ENCODE assay signal across 10 mouse cellular contexts in genomic region chr8:95360181-95361015, GRCm38 (mm10). TPM values are rescaled to one million over a fixed set of nuclear protein-coding genes. Genes with fewer than 3 reads are reported as not detected.
DNase-seq lines count a peak whose midpoint lies in the region; ATAC-seq lines count a peak whose summit lies in the region.
"Had no signal": no experiment of that assay in that cellular context is flagged by ENCODE, and none has a peak within 500 bp of the region (broad histone marks: within the 10 kb centered on the region; RNA-seq: fewer than 3 reads in every experiment).

No protein-coding gene starts in this region.

- DNase-seq in hindbrain, embryonic 10.5 days (ENCODE audit: low spot score), result no peak
- DNase-seq in hindbrain, embryonic 11.5 days (ENCODE audit: low spot score), result no peak
- DNase-seq in yolk sac, embryonic 10.5 days (ENCODE audit: low spot score), result no peak
- no peak for DNase-seq in layer of hippocampus, adult 18-20 months (ENCODE audit: low spot score in 2 of 2)

- no peak overlapping the region for H3K4me3 ChIP-seq in hindbrain, embryonic 10.5 days
- H3K4me3 ChIP-seq in hindbrain, embryonic 11.5 days (ENCODE audit: low read depth, low read length), result no peak overlapping the region
- H3K4me3 ChIP-seq in embryonic facial prominence, embryonic 13.5 days, result no peak overlapping the region
- H3K4me3 ChIP-seq in intestine, embryonic 16.5 days (ENCODE audit: low read length), result no peak overlapping the region
- H3K4me3 ChIP-seq in midbrain, embryonic 15.5 days, result no peak overlapping the region

- H3K9ac ChIP-seq in hindbrain, embryonic 11.5 days (ENCODE audit: low read depth, low read length), result no peak overlapping the region
- H3K9ac ChIP-seq in embryonic facial prominence, embryonic 13.5 days, result peak overlapping the region; percentile 40; the same call in 1 of the 2 replicates
- H3K9ac ChIP-seq in intestine, embryonic 16.5 days (ENCODE audit: low read depth, low read length), result peak overlapping the region; percentile 46; the same call in 1 of the 2 replicates
- H3K9ac ChIP-seq in midbrain, embryonic 15.5 days, result no peak overlapping the region

- no peaks in the 10 kb centered on the region for H3K27me3 ChIP-seq in hindbrain, embryonic 10.5 days (ENCODE audit: insufficient read depth, poor library complexity, severe bottlenecking)
- no peaks in the 10 kb centered on the region for H3K27me3 ChIP-seq in hindbrain, embryonic 11.5 days (ENCODE audit: control insufficient read depth, insufficient read depth, low read length)
- no peaks in the 10 kb centered on the region for H3K27me3 ChIP-seq in embryonic facial prominence, embryonic 13.5 days
- H3K27me3 ChIP-seq in intestine, embryonic 16.5 days (replicated peaks; ENCODE audit: control insufficient read depth, insufficient read depth, low read length), result no peaks in the 10 kb centered on the region
- no peaks in the 10 kb centered on the region for H3K27me3 ChIP-seq in midbrain, embryonic 15.5 days (replicated peaks)

- H3K4me1 ChIP-seq in hindbrain, embryonic 10.5 days (replicated peaks), result peaks cover 35% of the 10 kb centered on the region
- H3K4me1 ChIP-seq in hindbrain, embryonic 11.5 days (replicated peaks; ENCODE audit: control insufficient read depth, insufficient read depth, low read length), result no peaks in the 10 kb centered on the region
- H3K4me1 ChIP-seq in embryonic facial prominence, embryonic 13.5 days, result peaks cover 22% of the 10 kb centered on the region
- H3K4me1 ChIP-seq in intestine, embryonic 16.5 days (ENCODE audit: control insufficient read depth, insufficient read depth, low read length), result peaks cover 51% of the 10 kb centered on the region
- H3K4me1 ChIP-seq in midbrain, embryonic 15.5 days, result peaks cover 38% of the 10 kb centered on the region

- ATAC-seq in hindbrain, embryonic 11.5 days (ENCODE audit: low FRiP score), result no peak
- no peak for ATAC-seq in embryonic facial prominence, embryonic 13.5 days (ENCODE audit: insufficient number of reproducible peaks, insufficient read depth, low FRiP score, low TSS enrichment, low read depth)
- peak; percentile 22 for ATAC-seq in intestine, embryonic 16.5 days
- ATAC-seq in midbrain, embryonic 15.5 days (replicated peaks), result peak; percentile 22; the same call in 1 of the 2 replicates
- ATAC-seq in erythroblast, adult 5-6 weeks (replicated peaks; ENCODE audit: low FRiP score, poor library complexity, severe bottlenecking), result no peak

- WGBS in hindbrain, embryonic 10.5 days, result 56% methylated on average over 7 of the region's 7 CpGs
- 58% methylated on average over 7 of the region's 7 CpGs for WGBS in hindbrain, embryonic 11.5 days
- WGBS in embryonic facial prominence, embryonic 13.5 days, result 44% methylated on average over 7 of the region's 7 CpGs
- WGBS in intestine, embryonic 16.5 days, result 25% methylated on average over 7 of the region's 7 CpGs
- WGBS in midbrain, embryonic 15.5 days, result 41% methylated on average over 7 of the region's 7 CpGs

- H3K36me3 ChIP-seq in hindbrain, embryonic 10.5 days, result peaks cover 8% of the 10 kb centered on the region; the same call in 1 of the 2 replicates
- no peaks in the 10 kb centered on the region for H3K36me3 ChIP-seq in hindbrain, embryonic 11.5 days (ENCODE audit: control insufficient read depth, insufficient read depth, low read length)
- H3K36me3 ChIP-seq in embryonic facial prominence, embryonic 13.5 days, result no peaks in the 10 kb centered on the region
- H3K36me3 ChIP-seq in intestine, embryonic 16.5 days (ENCODE audit: control insufficient read depth, insufficient read depth, low read length), result no peaks in the 10 kb centered on the region
- H3K36me3 ChIP-seq in midbrain, embryonic 15.5 days (replicated peaks), result no peaks in the 10 kb centered on the region

- H3K9me3 ChIP-seq in hindbrain, embryonic 10.5 days, result no peaks in the 10 kb centered on the region
- H3K9me3 ChIP-seq in hindbrain, embryonic 11.5 days (ENCODE audit: control insufficient read depth, low read length), result no peaks in the 10 kb centered on the region
- peaks cover 4% of the 10 kb centered on the region for H3K9me3 ChIP-seq in embryonic facial prominence, embryonic 13.5 days
- H3K9me3 ChIP-seq in intestine, embryonic 16.5 days (ENCODE audit: control insufficient read depth, low read length), result no peaks in the 10 kb centered on the region
- H3K9me3 ChIP-seq in midbrain, embryonic 15.5 days, result no peaks in the 10 kb centered on the region

- peak overlapping the region; percentile 26; the same call in 1 of the 2 replicates for H3K27ac ChIP-seq in hindbrain, embryonic 10.5 days
- no peak overlapping the region for H3K27ac ChIP-seq in hindbrain, embryonic 11.5 days (ENCODE audit: low read depth, low read length)
- no peak overlapping the region for H3K27ac ChIP-seq in embryonic facial prominence, embryonic 13.5 days
- H3K27ac ChIP-seq in intestine, embryonic 16.5 days (ENCODE audit: low read length), result peak overlapping the region; percentile 87
- H3K27ac ChIP-seq in midbrain, embryonic 15.5 days, result peak overlapping the region; percentile 45

- no peak overlapping the region for H3K4me2 ChIP-seq in hindbrain, embryonic 11.5 days (replicated peaks; ENCODE audit: low read depth, low read length)
- no peak overlapping the region for H3K4me2 ChIP-seq in embryonic facial prominence, embryonic 13.5 days
- H3K4me2 ChIP-seq in intestine, embryonic 16.5 days (ENCODE audit: low read depth, low read length), result 0 out of 2 replicates have a peak overlapping the region, but pooled peaks have one; percentile 5
- H3K4me2 ChIP-seq in midbrain, embryonic 15.5 days, result no peak overlapping the region

RNA-seq across cellular contexts. Expression of gene Mmp15, which starts 8.3 kb away (rescaled TPM):
- 15.2 and 19.4 TPM in 2 replicates for polyA plus RNA-seq in hindbrain, embryonic 10.5 days (2016; fragmentation: Nextera tagmentation; extraction: Ambion mirVana)
- polyA plus RNA-seq in hindbrain, embryonic 11.5 days (2014; fragmentation: Nextera tagmentation; extraction: Ambion mirVana), result 13.0 and 15.7 TPM in 2 replicates
- polyA plus RNA-seq in embryonic facial prominence, embryonic 13.5 days (2015; fragmentation: Nextera tagmentation; extraction: Ambion mirVana), result 8.4 and 8.5 TPM in 2 replicates
- 7.9 and 8.3 TPM in 2 replicates for polyA plus RNA-seq in intestine, embryonic 16.5 days (2015; fragmentation: Nextera tagmentation; extraction: Ambion mirVana)
- 18.1 and 18.7 TPM in 2 replicates for polyA plus RNA-seq in midbrain, embryonic 15.5 days (2015; fragmentation: Nextera tagmentation; extraction: Ambion mirVana)
- total RNA-seq in layer of hippocampus, adult 18-20 months (2021), result 10 to 100 TPM; 13.4 to 13.6 TPM
- total RNA-seq in erythroblast, adult 5-6 weeks (2015; ENCODE audit: low replicate concordance), result not detected in 2 replicates
- not detected in 2 replicates for total RNA-seq in erythroblast, adult 5-6 weeks (2017; ENCODE audit: low replicate concordance)
- total RNA-seq: MEL had no signal

RNA-seq across cellular contexts. Expression of gene Usb1, which starts 28.3 kb away (rescaled TPM):
- 48.5 and 48.8 TPM in 2 replicates for polyA plus RNA-seq in hindbrain, embryonic 10.5 days (2016; fragmentation: Nextera tagmentation; extraction: Ambion mirVana)
- polyA plus RNA-seq in hindbrain, embryonic 11.5 days (2014; fragmentation: Nextera tagmentation; extraction: Ambion mirVana), result 36.5 and 40.3 TPM in 2 replicates
- polyA plus RNA-seq in embryonic facial prominence, embryonic 13.5 days (2015; fragmentation: Nextera tagmentation; extraction: Ambion mirVana), result 44.2 and 45.2 TPM in 2 replicates
- 43.4 and 45.8 TPM in 2 replicates for polyA plus RNA-seq in intestine, embryonic 16.5 days (2015; fragmentation: Nextera tagmentation; extraction: Ambion mirVana)
- polyA plus RNA-seq in midbrain, embryonic 15.5 days (2015; fragmentation: Nextera tagmentation; extraction: Ambion mirVana), result 37.4 and 38.4 TPM in 2 replicates
- 10 to 100 TPM in 1 of 2 experiments, 1 to 10 TPM in 1; 9.8 to 11.2 TPM for total RNA-seq in layer of hippocampus, adult 18-20 months (2021)
- 7.9 and 8.1 TPM in 2 replicates for total RNA-seq in erythroblast, adult 5-6 weeks (2015; ENCODE audit: low replicate concordance)
- 6.1 and 8.0 TPM in 2 replicates for total RNA-seq in erythroblast, adult 5-6 weeks (2017; ENCODE audit: low replicate concordance)

RNA-seq across cellular contexts. Expression of gene Zfp319, which starts 28.6 kb away (rescaled TPM):
- 12.4 and 16.6 TPM in 2 replicates for polyA plus RNA-seq in hindbrain, embryonic 10.5 days (2016; fragmentation: Nextera tagmentation; extraction: Ambion mirVana)
- 8.9 and 10.0 TPM in 2 replicates for polyA plus RNA-seq in hindbrain, embryonic 11.5 days (2014; fragmentation: Nextera tagmentation; extraction: Ambion mirVana)
- polyA plus RNA-seq in embryonic facial prominence, embryonic 13.5 days (2015; fragmentation: Nextera tagmentation; extraction: Ambion mirVana), result 9.7 and 10.9 TPM in 2 replicates
- polyA plus RNA-seq in intestine, embryonic 16.5 days (2015; fragmentation: Nextera tagmentation; extraction: Ambion mirVana), result 4.5 and 5.2 TPM in 2 replicates
- polyA plus RNA-seq in midbrain, embryonic 15.5 days (2015; fragmentation: Nextera tagmentation; extraction: Ambion mirVana), result 19.0 and 19.1 TPM in 2 replicates
- 10 to 100 TPM; 17.6 to 18.5 TPM for total RNA-seq in layer of hippocampus, adult 18-20 months (2021)
- 2.5 and 3.3 TPM in 2 replicates for total RNA-seq in erythroblast, adult 5-6 weeks (2015; ENCODE audit: low replicate concordance)
- 0.14 and 0.17 TPM in 2 replicates for total RNA-seq in erythroblast, adult 5-6 weeks (2017; ENCODE audit: low replicate concordance)

RNA-seq across cellular contexts. Expression of gene Tepp, which starts 50.0 kb away (rescaled TPM):
- polyA plus RNA-seq in hindbrain, embryonic 10.5 days (2016; fragmentation: Nextera tagmentation; extraction: Ambion mirVana), result not detected in 2 replicates
- not detected in 2 replicates for polyA plus RNA-seq in hindbrain, embryonic 11.5 days (2014; fragmentation: Nextera tagmentation; extraction: Ambion mirVana)
- polyA plus RNA-seq in embryonic facial prominence, embryonic 13.5 days (2015; fragmentation: Nextera tagmentation; extraction: Ambion mirVana), result 1.0 TPM in 1 of 2 replicates, not detected in the other
- polyA plus RNA-seq in intestine, embryonic 16.5 days (2015; fragmentation: Nextera tagmentation; extraction: Ambion mirVana), result not detected in 2 replicates
- polyA plus RNA-seq in midbrain, embryonic 15.5 days (2015; fragmentation: Nextera tagmentation; extraction: Ambion mirVana), result 1.8 and 2.2 TPM in 2 replicates
- under 1 TPM in 1 of 2 experiments, not detected in 1; 0.57 TPM for total RNA-seq in layer of hippocampus, adult 18-20 months (2021)
- total RNA-seq in erythroblast, adult 5-6 weeks (2015; ENCODE audit: low replicate concordance), result not detected in 2 replicates
- total RNA-seq in erythroblast, adult 5-6 weeks (2017; ENCODE audit: low replicate concordance), result not detected in 2 replicates
- total RNA-seq: left cerebral cortex, postnatal 36 days; MEL had no signal

RNA-seq across cellular contexts. Expression of gene Cngb1, which starts 54.0 kb away (rescaled TPM):
- polyA plus RNA-seq in hindbrain, embryonic 10.5 days (2016; fragmentation: Nextera tagmentation; extraction: Ambion mirVana), result 0.07 and 0.59 TPM in 2 replicates
- polyA plus RNA-seq in hindbrain, embryonic 11.5 days (2014; fragmentation: Nextera tagmentation; extraction: Ambion mirVana), result 0.66 and 0.71 TPM in 2 replicates
- polyA plus RNA-seq in embryonic facial prominence, embryonic 13.5 days (2015; fragmentation: Nextera tagmentation; extraction: Ambion mirVana), result 0.14 and 0.54 TPM in 2 replicates
- 0.49 and 0.65 TPM in 2 replicates for polyA plus RNA-seq in intestine, embryonic 16.5 days (2015; fragmentation: Nextera tagmentation; extraction: Ambion mirVana)
- 0.57 and 0.58 TPM in 2 replicates for polyA plus RNA-seq in midbrain, embryonic 15.5 days (2015; fragmentation: Nextera tagmentation; extraction: Ambion mirVana)
- total RNA-seq in layer of hippocampus, adult 18-20 months (2021), result under 1 TPM; 0.76 to 0.79 TPM
- total RNA-seq in erythroblast, adult 5-6 weeks (2015; ENCODE audit: low replicate concordance), result not detected in 2 replicates
- not detected in 2 replicates for total RNA-seq in erythroblast, adult 5-6 weeks (2017; ENCODE audit: low replicate concordance)
- total RNA-seq: MEL had no signal

Comparison
In these comparisons a context has a peak if more than half of its experiments do, and no peak if none do; other contexts are left out.
1. H3K27ac ChIP-seq: peak in hindbrain, embryonic 10.5 days (single experiment), intestine, embryonic 16.5 days (single experiment) and midbrain, embryonic 15.5 days (single experiment); none in hindbrain, embryonic 11.5 days (single experiment) and embryonic facial prominence, embryonic 13.5 days (single experiment).
2. ATAC-seq: peak in intestine, embryonic 16.5 days (single experiment) and midbrain, embryonic 15.5 days (single experiment); none in hindbrain, embryonic 11.5 days (single experiment), embryonic facial prominence, embryonic 13.5 days (single experiment) and erythroblast, adult 5-6 weeks (single experiment).
3. H3K9ac ChIP-seq: peak in embryonic facial prominence, embryonic 13.5 days (single experiment) and intestine, embryonic 16.5 days (single experiment); none in hindbrain, embryonic 11.5 days (single experiment) and midbrain, embryonic 15.5 days (single experiment).